Mouse (Mus musculus): ENCODE measurements at regions not wholly inside any gene's neighbourhood (a gene's known extent, or its start where the extent isn't known, plus 50 kb on each side); places are given as distances from the start of the nearest gene placed in this dataset.

DNA sequence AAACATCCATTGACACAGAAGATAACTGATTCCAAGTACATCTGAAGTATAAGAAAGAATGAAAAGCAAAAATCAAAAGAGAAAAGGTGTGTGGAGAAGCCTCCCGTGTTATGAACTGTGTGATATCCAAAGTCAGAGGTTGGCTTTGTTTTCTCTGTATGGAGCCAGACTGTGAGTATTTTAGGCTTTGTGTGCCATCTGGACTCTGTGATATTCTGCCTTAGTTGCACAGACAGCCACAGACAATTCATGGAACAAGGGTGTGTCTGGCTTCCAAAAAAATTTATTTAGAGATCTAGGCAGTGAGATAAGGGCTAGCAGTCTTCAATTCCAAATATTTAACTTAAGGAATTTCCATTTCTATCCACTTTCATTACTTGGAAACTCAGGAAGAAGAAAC, 111.5 kb upstream of the Dpp10 start:
- Histone ChIP-seq H3K9ac (no peak overlapping the region), H3K27me3 (no peaks in the 10 kb centered on the region), H3K4me2 (no peak overlapping the region), H3K27ac (replicated peaks) (no peak overlapping the region), H3K9me3 (no peaks in the 10 kb centered on the region), H3K36me3 (no peaks in the 10 kb centered on the region), H3K4me1 (replicated peaks) (no peaks in the 10 kb centered on the region), H3K4me3 (no peak overlapping the region)
- WGBS: 70% methylated on average over 1 of the region's 1 CpGs
- ATAC-seq (ENCODE audit: low read depth): no peak

DNA sequence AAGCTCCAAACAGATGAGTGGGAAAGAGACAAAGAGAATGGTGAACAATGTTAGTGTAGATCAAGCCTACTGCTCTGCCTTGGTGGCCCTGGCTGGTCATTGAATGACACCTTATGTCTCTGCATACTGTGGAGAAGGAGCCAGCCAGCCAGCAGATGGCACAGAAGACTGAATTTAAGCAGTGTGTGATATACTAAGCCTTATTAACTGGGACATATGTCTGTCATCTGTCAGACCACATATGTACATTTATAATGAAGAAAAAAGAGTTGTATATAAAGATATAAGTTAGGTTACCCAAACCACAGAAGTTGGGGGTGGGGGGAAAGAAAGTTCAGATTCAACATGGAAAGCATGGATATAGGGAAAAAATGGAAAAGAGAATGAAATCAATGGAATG, 106.7 kb upstream of the Dpp10 start:
- H3K27me3 ChIP-seq: no peaks in the 10 kb centered on the region
- no peak overlapping the region for H3K4me2 ChIP-seq
- no peaks in the 10 kb centered on the region for H3K36me3 ChIP-seq
- H3K4me3 ChIP-seq: no peak overlapping the region
- no peak for ATAC-seq (ENCODE audit: low read depth)
- H3K4me1 ChIP-seq (replicated peaks): no peaks in the 10 kb centered on the region
- no peaks in the 10 kb centered on the region for H3K9me3 ChIP-seq
- no peak overlapping the region for H3K27ac ChIP-seq (replicated peaks)
- H3K9ac ChIP-seq: no peak overlapping the region

DNA sequence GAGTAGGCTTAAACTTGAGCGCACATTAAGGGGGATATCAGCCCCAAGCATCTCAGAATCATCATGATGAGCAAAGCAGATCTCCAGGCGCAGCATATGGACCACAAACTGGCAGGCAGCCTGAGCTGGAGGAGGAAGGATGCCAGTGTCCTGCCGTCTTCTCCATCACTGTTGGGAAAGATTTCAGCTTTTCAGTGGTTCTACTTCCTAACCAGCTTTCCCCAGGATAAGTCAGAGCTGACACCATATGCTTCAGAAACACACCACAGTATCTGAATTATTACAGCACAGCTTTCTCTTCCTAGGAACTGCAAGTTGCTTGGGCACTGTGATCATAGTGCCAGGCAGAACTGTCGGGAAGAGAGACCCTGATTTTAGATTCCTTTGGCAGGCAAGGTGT, 103.2 kb upstream of the Dpp10 start:
- no peak overlapping the region for H3K4me2 ChIP-seq
- H3K4me3 ChIP-seq: no peak overlapping the region
- H3K9ac ChIP-seq: no peak overlapping the region
- no peaks in the 10 kb centered on the region for H3K4me1 ChIP-seq (replicated peaks)
- no peaks in the 10 kb centered on the region for H3K36me3 ChIP-seq
- H3K27ac ChIP-seq (replicated peaks): no peak overlapping the region
- no peaks in the 10 kb centered on the region for H3K9me3 ChIP-seq
- no peaks in the 10 kb centered on the region for H3K27me3 ChIP-seq
- no peak for ATAC-seq (ENCODE audit: low read depth)
- 85% methylated on average over 4 of the region's 4 CpGs for WGBS

DNA sequence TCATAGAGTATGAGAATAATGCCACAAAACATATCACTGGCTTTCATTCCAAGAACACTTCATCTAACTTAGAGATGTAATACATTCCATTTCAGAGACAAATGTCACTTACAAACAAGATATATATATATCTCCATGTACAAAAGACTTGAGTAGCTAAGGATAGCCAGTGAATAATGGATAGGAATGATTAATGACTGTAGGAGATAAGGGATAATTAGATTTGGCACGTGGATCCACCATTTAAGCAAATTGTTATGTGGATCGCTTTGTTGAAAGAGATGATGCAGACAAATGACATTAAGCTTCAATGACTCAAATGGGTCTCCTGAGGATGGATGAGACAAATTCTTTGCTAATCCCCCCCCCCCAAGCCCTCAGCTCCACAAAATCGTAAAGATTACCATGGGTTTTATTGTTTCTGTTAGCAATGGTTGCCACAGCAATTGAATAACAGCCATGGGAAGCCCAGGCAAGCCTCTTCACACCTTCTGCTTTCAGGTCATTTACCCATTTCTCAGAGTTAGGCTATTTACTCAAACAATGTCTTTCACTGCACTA, 59.0 kb upstream of the Dpp10 start:
- H3K4me1 ChIP-seq (replicated peaks): no peaks in the 10 kb centered on the region
- no peaks in the 10 kb centered on the region for H3K27me3 ChIP-seq
- no peaks in the 10 kb centered on the region for H3K9me3 ChIP-seq
- H3K27ac ChIP-seq (replicated peaks): 0 out of 2 replicates have a peak overlapping the region, but pooled peaks have one; percentile 33
- no peaks in the 10 kb centered on the region for H3K36me3 ChIP-seq
- H3K4me2 ChIP-seq: no peak overlapping the region
- H3K9ac ChIP-seq: no peak overlapping the region
- H3K4me3 ChIP-seq: no peak overlapping the region
- 13% methylated on average over 3 of the region's 3 CpGs for WGBS
- ATAC-seq (ENCODE audit: low read depth): peak; percentile 67

DNA sequence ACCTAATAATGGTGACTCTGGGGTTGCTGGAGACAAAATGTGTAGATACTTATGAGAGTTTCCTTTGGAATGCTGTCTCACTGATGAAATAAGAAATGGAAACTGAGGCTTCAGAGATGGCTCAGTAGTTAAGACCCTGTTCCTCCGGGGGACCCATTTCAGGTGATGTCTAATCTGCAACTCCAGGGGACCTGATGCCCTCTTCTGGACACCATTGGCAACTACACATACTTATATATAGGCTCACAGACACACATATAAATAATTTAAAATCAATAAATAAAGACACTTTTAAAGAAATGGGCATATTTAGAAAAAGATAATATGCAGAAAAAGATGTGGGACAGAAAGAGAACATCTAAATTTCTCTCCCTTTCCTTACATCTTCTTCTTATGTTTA, 57.7 kb upstream of the Dpp10 start:
- no peaks in the 10 kb centered on the region for H3K9me3 ChIP-seq
- no peaks in the 10 kb centered on the region for H3K27me3 ChIP-seq
- H3K9ac ChIP-seq: no peak overlapping the region
- no peaks in the 10 kb centered on the region for H3K4me1 ChIP-seq (replicated peaks)
- H3K4me3 ChIP-seq: no peak overlapping the region
- H3K4me2 ChIP-seq: no peak overlapping the region
- no peak for ATAC-seq (ENCODE audit: low read depth)
- H3K27ac ChIP-seq (replicated peaks): no peak overlapping the region
- WGBS: 35% methylated on average over 1 of the region's 1 CpGs
- no peaks in the 10 kb centered on the region for H3K36me3 ChIP-seq

All from neural tube, embryonic 13.5 days (tissue).